Mouse (Mus musculus) layer of hippocampus, postnatal 10 days (tissue): ENCODE data around the gene Lpcat2b. TPM values are rescaled to one million over a fixed set of nuclear protein-coding genes. Genes with fewer than 3 reads are reported as not detected.
"Not testable (repeated sequence)": the region's sequence is repeated elsewhere in the genome, so short reads cannot be mapped to it uniquely, and the experiment has no call there.

Source experiments
- DNase-seq, 2 experiments: peaks; one replicate each; pipeline ENCODE4 v3.0.0; 2021; ENCODE audit warnings: low spot score in 2 of 2
- long read RNA-seq: library from polyadenylated mRNA; stranded (forward); transcript quantifications from one replicate; pipeline ENCODE4 v2.0.0, GENCODE M21; 2023
- total RNA-seq, 2 experiments: library from RNA; stranded (reverse); gene quantifications; 2 replicates each; pipeline ENCODE4 v1.2.3; 2021

Gene Lpcat2b
- total RNA-seq, result under 1 TPM in 1 of 2 experiments, not detected in 1; 0.25 TPM
- long read RNA-seq, result 0 reads

DNA sequence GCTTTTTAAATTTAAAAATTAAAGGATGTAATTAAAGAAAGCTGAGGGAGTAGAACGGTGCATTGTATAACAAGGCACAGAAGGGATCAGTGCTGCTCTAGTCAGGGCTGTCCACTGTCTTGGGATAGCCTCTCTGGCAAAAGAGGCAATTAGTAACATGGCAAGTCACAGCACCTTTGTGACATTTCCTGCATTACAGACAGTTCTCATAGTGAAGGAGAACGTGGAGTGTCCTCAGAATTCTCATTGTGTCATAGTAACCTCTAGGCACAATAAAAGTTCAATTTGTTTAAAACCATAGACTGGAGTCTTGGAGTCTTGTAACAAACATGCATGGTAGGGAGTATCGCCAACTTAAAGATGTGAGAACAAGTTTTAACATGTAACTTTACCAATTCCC is at the start of gene Lpcat2b:
TSS of gene Lpcat2b (plus strand) at position 301 of the 400 bp plus-strand sequence.
- no peak for DNase-seq

DNA sequence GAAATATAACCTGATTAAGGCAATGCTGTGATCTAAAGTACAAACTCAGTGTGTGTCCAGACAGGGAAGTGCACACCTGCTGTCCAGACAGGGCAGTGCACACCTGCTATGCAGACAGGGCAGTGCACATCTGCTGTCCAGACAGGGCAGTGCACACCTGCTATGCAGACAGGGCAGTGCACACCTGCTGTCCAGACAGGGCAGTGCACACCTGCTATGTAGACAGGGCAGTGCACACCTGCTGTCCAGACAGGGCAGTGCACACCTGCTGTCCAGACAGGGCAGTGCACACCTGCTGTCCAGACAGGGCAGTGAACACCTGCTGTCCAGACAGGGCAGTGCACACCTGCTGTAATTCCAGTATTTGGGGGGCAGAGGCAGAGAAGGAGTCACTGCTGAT is 44.9 kb upstream of the Lpcat2b start:
- not testable (repeated sequence) for DNase-seq

DNA sequence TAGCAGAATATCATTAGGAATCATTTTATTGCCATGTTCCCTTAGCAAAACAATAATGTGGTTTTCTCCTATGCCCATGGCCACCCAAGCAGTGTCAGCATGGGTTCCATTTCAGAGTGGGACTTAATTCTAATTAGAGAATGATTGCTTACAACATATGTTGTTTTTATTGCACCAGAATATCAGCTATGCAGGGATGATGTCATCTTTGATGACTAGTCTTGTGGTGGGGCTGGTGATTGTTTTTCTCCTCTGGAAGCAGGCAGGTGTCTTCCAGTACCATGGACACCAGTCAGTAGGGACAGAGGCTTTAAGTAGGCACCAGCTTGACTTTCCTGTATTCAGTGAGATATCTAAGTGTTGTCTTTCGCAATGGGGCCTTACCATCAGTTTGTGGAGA is 43.6 kb upstream of the Lpcat2b start:
- DNase-seq, result no peak

DNA sequence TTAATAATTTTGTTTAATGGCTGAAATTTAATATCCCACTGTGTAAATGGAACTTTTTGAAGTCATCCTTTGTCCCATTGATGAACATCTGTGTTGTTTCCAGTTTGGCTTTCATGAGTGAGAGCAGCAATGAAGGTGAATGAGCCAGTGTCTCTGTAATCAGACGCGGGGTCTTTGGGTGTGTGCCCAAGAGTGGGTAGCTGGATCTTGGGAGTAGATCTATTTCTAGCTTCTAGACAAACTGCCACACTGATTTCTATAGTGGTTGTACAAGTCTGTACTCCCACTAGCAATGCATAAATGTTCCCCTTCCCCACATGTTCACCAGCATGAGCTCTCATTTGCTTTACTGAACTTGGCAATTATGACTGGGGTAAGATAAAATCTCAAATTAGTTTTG is 42.0 kb upstream of the Lpcat2b start:
- DNase-seq, result no peak

DNA sequence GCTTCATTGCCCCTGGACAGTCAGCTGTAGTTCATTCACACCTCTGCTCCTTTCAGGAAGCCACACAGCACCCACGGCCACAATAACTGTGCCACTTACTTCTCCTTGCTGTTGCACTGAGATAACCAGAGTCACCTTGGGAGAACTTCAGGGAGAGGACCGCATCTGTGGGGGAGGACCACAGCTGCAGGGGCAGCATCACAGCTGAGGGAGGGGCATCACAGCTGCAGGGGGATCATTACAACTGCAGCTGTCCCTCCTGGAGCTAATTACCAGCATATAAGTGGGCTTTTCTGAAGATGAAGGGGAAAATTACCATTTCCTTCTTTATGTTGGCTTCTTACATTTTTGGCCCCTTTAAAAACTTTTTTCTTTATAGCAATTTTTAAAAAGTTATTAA is 36.9 kb upstream of the Lpcat2b start:
- no peak for DNase-seq

DNA sequence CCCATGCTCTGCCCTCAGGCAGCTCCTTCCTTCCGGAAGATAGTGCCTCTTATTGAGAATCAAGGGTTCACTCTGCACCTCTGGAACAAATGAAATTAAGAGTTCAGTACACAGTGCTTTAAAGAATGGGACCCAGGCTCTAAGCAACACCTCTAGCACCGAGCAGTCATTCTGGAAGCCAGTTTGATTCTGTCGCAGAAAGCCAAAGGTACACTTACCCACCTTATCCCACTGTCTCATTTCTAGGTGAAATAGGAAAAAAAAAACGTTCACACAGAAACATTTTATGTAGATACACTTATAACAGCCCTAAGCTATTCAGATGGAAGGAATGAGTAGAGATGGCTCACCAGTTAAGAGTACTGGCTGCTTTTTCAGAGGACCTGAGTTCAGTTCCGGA is 28.9 kb upstream of the Lpcat2b start, which contains the start of gene Ephx4:
TSS of gene Ephx4 (plus strand) at position 301 of the 400 bp plus-strand sequence.
- no peak for DNase-seq

DNA sequence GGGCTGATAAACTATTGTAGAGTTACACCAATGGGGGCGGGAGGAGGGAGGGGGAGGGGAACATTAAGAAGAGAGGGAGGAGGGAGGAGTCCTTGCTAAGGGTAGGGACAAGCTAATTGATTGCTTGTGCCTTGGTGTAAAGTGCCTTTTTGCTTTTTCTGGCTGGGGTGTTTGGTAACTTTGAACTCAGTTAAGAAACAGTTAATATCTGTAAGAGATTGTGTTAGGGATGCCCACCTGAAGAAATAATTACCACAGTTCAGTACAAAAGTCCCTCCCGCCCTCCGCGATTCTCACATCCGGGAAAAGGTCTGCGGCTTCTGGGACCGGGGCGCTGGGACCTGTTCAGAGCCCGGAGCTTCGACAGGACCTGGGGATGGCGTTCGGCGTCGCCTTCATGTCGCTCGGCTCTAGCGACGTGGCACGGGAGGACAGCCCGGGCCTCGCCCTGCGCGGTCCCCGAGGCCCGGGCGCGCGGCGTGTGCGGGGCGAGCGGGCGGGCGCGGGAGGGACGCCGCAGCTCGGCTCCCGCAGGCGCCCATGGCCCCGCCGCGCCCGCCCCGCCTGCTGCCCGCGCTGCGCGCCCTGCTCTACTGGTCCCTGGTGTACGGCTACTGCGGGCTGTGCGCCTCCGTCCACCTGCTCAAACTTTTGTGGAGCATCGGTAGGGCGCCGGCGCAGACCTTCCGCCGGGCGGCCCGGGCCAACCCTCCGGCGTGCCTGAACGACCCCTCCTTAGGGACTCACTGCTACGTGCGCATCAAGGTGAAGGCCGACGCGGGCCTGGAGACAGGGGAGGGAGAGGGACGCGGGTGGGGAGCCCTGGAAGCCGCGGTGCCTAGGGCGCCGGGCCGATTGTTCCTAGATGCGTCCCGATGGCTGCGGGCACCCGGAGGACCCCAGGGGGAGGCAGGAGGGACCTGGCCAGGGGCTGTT is 28.1 kb upstream of the Lpcat2b start:
- DNase-seq, result peak; percentile 44 to 60

DNA sequence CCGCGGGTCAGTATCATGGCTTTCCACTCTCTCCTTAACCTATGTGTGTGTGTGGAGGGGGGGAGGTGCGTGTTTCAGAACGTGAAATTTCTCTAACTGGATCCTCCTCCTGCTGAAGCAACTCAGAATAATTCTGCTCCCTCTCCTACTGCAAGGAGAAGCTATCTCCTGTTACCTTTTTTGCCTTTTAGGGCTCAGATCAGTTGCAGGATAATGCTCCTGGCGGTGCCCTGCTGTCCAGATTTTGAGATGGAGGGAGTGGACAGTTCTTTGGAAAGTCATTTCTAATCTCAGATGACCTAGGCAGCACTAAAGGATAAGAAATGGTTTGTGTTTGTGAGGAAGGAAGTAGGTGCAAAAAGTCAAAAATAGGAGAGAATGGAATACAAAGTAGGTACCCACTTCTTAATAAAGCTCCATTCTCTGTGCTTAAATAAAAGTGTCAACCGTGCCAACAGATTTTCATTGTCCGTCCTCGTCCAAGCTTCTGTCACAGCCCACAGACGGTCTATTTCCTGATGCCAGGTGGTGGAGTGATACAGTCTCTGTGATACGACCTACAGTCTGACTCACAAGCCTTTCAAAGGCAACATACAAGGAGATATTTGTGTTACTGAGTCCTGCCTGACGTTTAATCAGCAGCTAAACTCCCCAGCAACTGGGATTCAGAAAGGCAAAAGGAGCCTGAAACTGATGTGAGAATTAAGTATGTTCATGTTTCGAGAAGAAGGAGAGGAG is 27.2 kb upstream of the Lpcat2b start:
- peak in 1 of 2 experiments; percentile 31 for DNase-seq

DNA sequence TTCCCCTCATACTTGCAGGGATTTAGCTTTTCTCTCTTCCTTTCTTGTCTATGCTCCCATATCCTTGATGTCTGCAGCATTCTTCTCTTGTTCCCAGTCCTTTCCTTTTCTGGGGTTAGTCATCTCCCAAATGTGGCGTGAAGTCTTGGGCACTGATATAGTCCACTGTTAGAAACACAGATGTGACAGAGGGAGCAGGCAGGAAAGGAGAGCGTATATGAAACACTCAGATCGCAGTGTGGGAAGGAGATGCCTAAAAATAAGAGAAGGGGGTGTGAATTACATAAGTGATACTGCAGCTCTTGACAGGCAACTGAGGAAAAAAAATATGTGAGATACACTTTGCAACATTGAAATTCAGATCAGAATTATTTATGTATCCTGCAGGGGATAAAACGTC is 26.0 kb upstream of the Lpcat2b start:
- no peak for DNase-seq

DNA sequence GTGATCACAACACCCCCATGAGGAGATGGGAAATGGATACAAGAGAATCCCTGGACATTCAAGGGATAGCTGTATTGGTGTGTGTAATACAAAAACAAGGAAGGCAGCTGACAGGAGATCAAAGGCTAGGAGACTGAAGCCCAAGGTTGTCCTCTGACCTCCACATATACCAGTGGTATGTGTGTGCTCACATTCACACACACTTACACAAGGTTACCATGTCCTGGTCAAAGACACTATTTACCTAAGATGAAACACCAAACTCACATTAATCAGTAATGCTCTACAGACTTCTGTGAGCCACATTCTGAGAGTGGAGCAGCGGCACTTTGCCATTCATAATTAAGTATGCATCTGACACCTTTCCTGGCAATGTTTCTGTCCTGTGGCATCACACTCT is 21.0 kb upstream of the Lpcat2b start:
- no peak for DNase-seq

DNA sequence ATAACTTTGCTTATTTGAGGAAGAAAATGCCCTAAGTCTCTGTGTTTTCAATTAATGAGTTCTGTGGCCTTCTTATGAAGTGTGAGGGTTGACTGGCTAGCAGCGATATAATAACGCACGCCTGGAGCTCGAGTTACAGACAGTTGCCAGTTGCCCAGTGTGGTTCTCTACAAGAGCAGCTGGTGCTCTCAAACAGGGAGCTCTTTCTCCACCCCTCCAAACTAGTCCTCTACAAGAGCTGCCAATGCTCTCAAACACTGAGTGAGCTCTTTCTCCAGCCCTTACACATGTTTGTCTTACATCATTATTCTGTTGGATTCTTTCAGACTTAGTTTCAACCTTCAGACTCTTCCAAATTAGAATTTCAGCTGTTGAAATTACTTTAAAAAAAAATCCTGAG is 20.0 kb upstream of the Lpcat2b start:
- peak; percentile 24 to 32 for DNase-seq

DNA sequence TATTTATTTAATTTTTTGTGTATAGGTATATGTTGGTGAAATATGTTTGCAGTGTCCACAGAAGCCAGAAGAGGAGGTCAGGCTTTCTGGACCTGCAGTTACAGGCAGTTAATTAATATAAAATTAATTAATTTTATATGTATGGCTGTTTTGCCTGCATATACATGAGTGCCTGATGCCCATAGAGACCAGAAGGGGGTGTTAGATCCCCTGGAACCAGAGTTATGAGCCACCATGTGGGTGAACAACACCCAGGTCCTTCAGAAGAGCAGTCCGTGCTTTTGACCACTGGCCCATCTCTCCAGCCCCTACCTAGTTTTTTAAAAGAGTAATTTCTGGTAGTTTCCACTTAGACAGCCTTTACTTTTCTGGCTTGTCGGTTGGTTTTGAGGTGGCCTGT is 19.1 kb upstream of the Lpcat2b start:
- no peak for DNase-seq

DNA sequence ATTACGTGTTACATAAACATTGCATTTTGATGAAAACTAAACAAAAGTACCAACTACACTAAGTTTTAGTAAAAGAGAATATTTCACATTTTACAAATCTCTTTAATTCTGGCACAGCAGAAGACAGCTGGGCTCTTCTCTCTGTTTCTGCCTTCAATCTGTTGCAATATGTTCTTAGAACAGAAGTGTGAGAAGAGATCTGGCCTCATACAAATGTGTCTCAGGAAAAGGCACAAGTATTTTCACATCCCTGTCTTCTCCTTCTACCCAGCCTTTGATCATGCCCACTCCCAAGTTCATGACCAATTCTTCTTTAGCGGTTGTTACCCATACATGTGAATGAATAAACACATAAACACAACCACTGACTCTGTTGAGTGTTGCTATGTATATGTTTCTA is 16.3 kb upstream of the Lpcat2b start:
- no peak for DNase-seq

DNA sequence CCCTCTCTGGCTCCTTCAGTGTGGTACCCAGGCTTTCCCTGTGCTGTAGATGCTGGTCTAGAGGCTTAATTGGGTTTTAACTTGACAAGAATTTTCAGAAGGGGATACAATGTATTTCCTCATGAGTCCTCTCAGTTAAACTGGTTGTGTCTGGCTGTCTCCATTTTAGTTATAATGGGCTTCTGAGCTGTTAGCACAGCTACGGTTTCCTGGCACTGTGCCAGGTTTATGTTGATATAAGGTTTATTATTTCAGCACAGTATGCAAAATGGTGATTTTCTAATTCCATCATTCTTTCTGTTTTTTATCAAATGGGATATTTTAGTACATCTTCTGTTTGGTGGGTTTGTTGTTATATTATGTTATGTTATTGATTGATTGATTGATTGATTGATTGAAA is 9.7 kb upstream of the Lpcat2b start:
- no peak for DNase-seq

DNA sequence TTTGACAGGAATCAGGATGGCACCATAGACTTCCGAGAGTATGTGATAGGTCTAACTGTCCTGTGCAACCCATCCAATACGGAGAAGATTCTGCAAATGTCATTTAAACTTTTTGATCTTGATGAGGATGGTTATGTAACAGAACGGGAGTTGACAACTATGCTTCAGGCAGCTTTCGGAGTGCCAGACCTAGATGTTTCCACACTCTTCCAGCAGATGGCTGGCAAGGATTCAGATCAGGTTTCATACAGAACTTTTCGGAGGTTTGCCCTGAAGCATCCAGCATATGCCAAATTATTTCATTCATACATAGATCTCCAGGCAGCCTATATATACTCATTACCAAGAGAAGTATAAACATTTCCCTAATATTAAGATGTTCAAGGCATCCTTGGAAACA is 2.7 kb downstream of the Lpcat2b start:
- no peak for DNase-seq

DNA sequence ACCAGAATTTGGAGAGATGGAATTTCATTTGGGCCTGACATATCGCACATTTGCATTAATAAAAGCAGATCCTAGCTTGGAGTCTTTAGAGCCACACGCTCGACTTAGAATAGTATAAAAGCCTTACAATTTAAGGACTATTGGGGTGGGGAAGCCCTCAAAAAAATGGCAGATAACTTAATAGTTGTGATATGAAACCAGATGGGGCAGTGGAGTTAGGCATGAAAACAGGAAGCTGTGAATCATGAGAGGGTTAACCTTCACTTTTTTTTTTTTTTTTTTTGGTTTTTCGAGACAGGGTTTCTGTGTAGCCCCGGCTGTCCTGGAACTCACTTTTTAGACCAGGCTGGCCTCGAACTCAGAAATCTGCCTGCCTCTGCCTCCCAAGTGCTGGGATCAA is 4.8 kb downstream of the Lpcat2b start:
- no peak for DNase-seq

DNA sequence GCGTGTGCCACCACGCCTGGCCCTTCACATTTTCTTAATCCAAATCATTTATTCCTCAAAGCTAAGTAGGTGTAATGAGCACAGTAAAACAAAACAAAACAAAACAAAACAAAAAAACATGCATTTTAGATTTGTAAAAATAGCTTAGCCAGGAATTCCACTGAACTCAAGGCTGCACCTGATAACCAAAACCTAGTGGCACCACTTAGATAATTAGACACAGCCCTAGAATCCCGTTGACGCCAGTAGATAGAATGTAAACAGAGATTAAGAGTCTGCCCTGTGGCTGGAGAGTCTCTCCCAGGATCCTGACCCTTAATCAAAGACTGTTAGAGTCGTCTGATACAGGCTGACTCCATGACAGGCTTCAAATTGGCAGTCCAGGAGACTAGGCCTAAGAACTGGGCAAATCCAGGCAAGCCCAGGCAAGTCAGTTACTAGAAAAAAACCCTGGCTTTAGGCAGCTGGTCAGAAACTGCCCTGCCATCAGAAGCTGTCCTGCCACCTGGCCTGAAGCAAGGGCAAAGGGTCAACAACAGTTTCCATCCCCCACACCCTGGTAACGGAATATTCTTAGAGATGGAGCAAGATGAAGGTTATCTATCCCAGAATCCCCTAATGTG is 5.3 kb downstream of the Lpcat2b start:
- no peak for DNase-seq

DNA sequence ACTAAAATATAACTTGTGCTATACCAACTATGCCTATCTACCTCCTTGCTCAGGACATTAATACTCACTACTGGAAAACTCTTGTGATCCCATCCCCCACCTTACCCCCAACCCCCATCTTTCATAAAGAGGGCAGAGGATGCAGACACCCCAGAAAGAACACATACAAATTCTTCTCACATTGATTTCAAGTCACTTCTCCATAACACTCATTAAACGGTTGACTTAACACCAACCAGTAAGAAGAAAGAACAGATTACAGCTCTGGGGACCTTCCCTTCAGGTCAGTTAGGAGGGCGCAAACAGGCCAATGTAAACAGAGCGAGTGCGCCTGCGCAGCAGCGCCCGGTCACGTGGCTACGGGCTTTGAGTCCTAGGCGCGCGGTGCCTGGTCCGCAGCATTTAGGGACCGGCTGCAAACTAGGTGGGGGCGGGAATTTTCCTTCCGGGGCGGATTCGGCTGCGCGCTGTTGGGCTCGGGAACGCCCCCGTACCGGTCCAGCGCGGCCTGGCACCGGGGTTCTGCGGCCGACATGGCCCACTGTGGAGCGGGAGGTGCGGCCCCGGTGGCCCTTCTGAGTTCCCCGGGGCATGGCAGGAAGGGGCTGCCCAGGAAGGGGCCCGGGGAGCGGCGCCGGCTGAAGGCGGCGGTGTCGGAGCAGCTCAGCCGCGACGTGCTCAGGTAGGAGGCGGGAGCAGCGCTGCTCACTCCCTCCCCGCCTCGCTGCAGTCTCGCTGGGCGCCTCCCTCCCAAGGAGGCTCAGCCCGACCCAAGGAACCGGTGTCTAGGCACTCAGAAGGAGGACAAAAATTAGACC is 6.3 kb downstream of the Lpcat2b start, which contains the start of gene Btbd8:
TSS of gene Btbd8 (plus strand) at position 534 of the 818 bp plus-strand sequence.
- DNase-seq, result peak; percentile 95

DNA sequence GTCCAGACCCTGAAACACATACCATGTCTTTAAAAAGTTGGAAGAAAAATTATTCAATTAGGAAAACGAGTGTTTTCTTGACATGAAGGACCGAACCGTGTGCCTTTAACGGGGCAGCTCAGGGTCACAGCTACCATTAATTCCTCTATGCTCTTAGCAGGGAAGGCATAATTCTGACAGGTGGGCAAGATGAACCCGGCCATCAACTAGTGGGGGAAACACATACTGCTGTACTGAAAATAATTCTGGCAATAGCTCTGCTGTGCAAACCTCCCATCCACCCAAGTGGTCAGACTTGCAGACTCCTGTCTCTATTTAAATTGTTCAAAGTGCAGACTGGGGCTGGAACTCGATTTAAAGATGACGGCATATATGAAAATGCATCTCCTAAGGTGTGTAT is 7.0 kb downstream of the Lpcat2b start:
- peak in 1 of 2 experiments; percentile 15 for DNase-seq

DNA sequence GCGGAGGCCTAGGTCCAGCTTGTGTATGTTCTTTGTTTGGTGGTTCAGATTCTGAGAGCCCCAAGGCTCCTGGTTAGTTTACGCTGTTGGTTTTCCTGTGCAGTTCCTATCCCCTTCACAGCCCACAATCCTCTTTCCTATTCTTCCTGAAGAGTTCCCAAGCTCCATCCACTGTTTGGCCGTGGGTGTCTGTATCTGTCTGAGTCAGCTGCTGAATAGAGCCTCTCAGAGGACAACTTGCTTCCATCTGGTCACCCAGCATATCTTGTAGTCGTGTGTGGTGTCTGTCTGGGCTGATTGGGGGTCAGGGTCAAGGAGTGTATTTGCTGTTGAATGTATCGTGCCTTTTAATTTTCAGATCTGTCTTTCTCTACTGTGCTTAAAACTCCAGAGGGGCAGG is 10.5 kb downstream of the Lpcat2b start:
- no peak for DNase-seq

DNA sequence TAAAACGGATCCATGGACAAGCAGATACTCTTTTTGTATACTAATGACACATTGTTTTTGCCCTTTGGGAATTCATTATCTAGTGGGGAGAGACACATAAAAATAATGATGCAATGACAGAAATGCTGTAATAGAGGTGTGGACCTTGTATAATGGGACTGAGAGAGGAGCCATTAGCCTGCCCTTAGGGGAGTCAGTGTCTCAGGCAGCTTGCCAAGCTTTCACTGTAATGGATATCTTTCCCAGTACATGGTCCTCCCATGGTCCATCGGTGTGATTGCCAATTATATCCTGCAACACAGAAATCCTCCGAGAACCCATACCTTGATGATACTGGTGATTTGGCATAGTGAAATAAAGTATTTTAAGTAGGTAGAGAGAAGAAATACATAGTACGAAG is 12.9 kb downstream of the Lpcat2b start:
- DNase-seq, result no peak
